Mouse (Mus musculus): ENCODE measurements around the gene Cpeb4. TPM values are rescaled to one million over a fixed set of nuclear protein-coding genes. Genes with fewer than 3 reads are reported as not detected.

The Cpeb4 gene
- total and polyA plus RNA-seq, 2 experiments = 9.0 to 30.6 TPM

GRCm38 (mm10) chr11:31850156-31850775 lies 21.7 kb upstream of the Cpeb4 start:
- WGBS = 95% methylated on average over 3 of the region's 3 CpGs
- no peak for TF ChIP-seq CTCF (IDR thresholded peaks at IDR 0.05; ENCODE audit: low read depth, low read length)
- no peak for TF ChIP-seq POLR2A (IDR thresholded peaks at IDR 0.05; ENCODE audit: extremely low read depth, insufficient read depth, low read length)
- H3K27ac ChIP-seq (replicated peaks; ENCODE audit: insufficient read depth, low read depth, low read length) = no peak overlapping the region
- H3K36me3 ChIP-seq (ENCODE audit: control insufficient read depth, insufficient read depth, low read length) = no peaks in the 10 kb centered on the region
- no peak for DNase-seq (ENCODE audit: extremely low read depth, low read depth, low spot score)
- no peak overlapping the region for H3K9ac ChIP-seq (ENCODE audit: low read depth, low read length)
- H3K4me1 ChIP-seq (ENCODE audit: control insufficient read depth, insufficient read depth, low read length) = no peaks in the 10 kb centered on the region
- no peaks in the 10 kb centered on the region for H3K27me3 ChIP-seq (ENCODE audit: control insufficient read depth, insufficient read depth, low read length)
- no peak overlapping the region for H3K4me3 ChIP-seq (ENCODE audit: insufficient read depth, low read depth, low read length)
- H3K79me2 ChIP-seq (ENCODE audit: control insufficient read depth, insufficient read depth, low read length) = no peaks in the 10 kb centered on the region

GRCm38 (mm10) chr11:31850995-31851394 lies 21.0 kb upstream of the Cpeb4 start:
- Histone ChIP-seq H3K36me3 (ENCODE audit: control insufficient read depth, insufficient read depth, low read length) (no peaks in the 10 kb centered on the region), H3K4me1 (ENCODE audit: control insufficient read depth, insufficient read depth, low read length) (no peaks in the 10 kb centered on the region), H3K9ac (ENCODE audit: low read depth, low read length) (no peak overlapping the region), H3K27ac (replicated peaks; ENCODE audit: insufficient read depth, low read depth, low read length) (no peak overlapping the region), H3K4me3 (ENCODE audit: insufficient read depth, low read depth, low read length) (no peak overlapping the region), H3K79me2 (ENCODE audit: control insufficient read depth, insufficient read depth, low read length) (no peaks in the 10 kb centered on the region), H3K27me3 (ENCODE audit: control insufficient read depth, insufficient read depth, low read length) (no peaks in the 10 kb centered on the region)
- 85% methylated on average over 5 of the region's 5 CpGs for WGBS
- TF ChIP-seq CTCF (IDR thresholded peaks at IDR 0.05; ENCODE audit: low read depth, low read length) (no peak), POLR2A (IDR thresholded peaks at IDR 0.05; ENCODE audit: extremely low read depth, insufficient read depth, low read length) (no peak)
- no peak for DNase-seq (ENCODE audit: extremely low read depth, low read depth, low spot score)

GRCm38 (mm10) chr11:31851702-31852560 lies 20.1 kb upstream of the Cpeb4 start:
- no peaks in the 10 kb centered on the region for H3K27me3 ChIP-seq (ENCODE audit: control insufficient read depth, insufficient read depth, low read length)
- no peak overlapping the region for H3K27ac ChIP-seq (replicated peaks; ENCODE audit: insufficient read depth, low read depth, low read length)
- no peak overlapping the region for H3K4me3 ChIP-seq (ENCODE audit: insufficient read depth, low read depth, low read length)
- H3K9ac ChIP-seq (ENCODE audit: low read depth, low read length) = no peak overlapping the region
- no peaks in the 10 kb centered on the region for H3K79me2 ChIP-seq (ENCODE audit: control insufficient read depth, insufficient read depth, low read length)
- WGBS = 69% methylated on average over 4 of the region's 4 CpGs
- no peaks in the 10 kb centered on the region for H3K36me3 ChIP-seq (ENCODE audit: control insufficient read depth, insufficient read depth, low read length)
- no peak for DNase-seq (ENCODE audit: extremely low read depth, low read depth, low spot score)
- TF ChIP-seq CTCF (IDR thresholded peaks at IDR 0.05; ENCODE audit: low read depth, low read length) (no peak), POLR2A (IDR thresholded peaks at IDR 0.05; ENCODE audit: extremely low read depth, insufficient read depth, low read length) (no peak)
- H3K4me1 ChIP-seq (ENCODE audit: control insufficient read depth, insufficient read depth, low read length) = no peaks in the 10 kb centered on the region

- H3K9ac ChIP-seq (ENCODE audit: low read depth, low read length) = no peak overlapping the region
- H3K4me1 ChIP-seq (ENCODE audit: control insufficient read depth, insufficient read depth, low read length) = no peaks in the 10 kb centered on the region
- no peaks in the 10 kb centered on the region for H3K27me3 ChIP-seq (ENCODE audit: control insufficient read depth, insufficient read depth, low read length)
- no peak overlapping the region for H3K27ac ChIP-seq (replicated peaks; ENCODE audit: insufficient read depth, low read depth, low read length)
- H3K4me3 ChIP-seq (ENCODE audit: insufficient read depth, low read depth, low read length) = no peak overlapping the region
- no peaks in the 10 kb centered on the region for H3K36me3 ChIP-seq (ENCODE audit: control insufficient read depth, insufficient read depth, low read length)
- 60% methylated on average over 5 of the region's 5 CpGs for WGBS
- no peak for TF ChIP-seq POLR2A (IDR thresholded peaks at IDR 0.05; ENCODE audit: extremely low read depth, insufficient read depth, low read length)
- no peak for TF ChIP-seq CTCF (IDR thresholded peaks at IDR 0.05; ENCODE audit: low read depth, low read length)
- no peaks in the 10 kb centered on the region for H3K79me2 ChIP-seq (ENCODE audit: control insufficient read depth, insufficient read depth, low read length)
- DNase-seq (ENCODE audit: extremely low read depth, low read depth, low spot score) = no peak
These were observed 17.1 kb upstream of the Cpeb4 start for GRCm38 (mm10) chr11:31854955-31855354.

GRCm38 (mm10) chr11:31857479-31857878 lies 14.5 kb upstream of the Cpeb4 start:
- Histone ChIP-seq H3K27me3 (ENCODE audit: control insufficient read depth, insufficient read depth, low read length) (no peaks in the 10 kb centered on the region), H3K9ac (ENCODE audit: low read depth, low read length) (no peak overlapping the region), H3K27ac (replicated peaks; ENCODE audit: insufficient read depth, low read depth, low read length) (no peak overlapping the region), H3K79me2 (ENCODE audit: control insufficient read depth, insufficient read depth, low read length) (no peaks in the 10 kb centered on the region), H3K4me3 (ENCODE audit: insufficient read depth, low read depth, low read length) (no peak overlapping the region), H3K36me3 (ENCODE audit: control insufficient read depth, insufficient read depth, low read length) (no peaks in the 10 kb centered on the region), H3K4me1 (ENCODE audit: control insufficient read depth, insufficient read depth, low read length) (peaks cover 8% of the 10 kb centered on the region; the same call in 1 of the 2 replicates)
- WGBS = 92% methylated on average over 4 of the region's 4 CpGs
- no peak for DNase-seq (ENCODE audit: extremely low read depth, low read depth, low spot score)
- TF ChIP-seq POLR2A (IDR thresholded peaks at IDR 0.05; ENCODE audit: extremely low read depth, insufficient read depth, low read length) (no peak), CTCF (IDR thresholded peaks at IDR 0.05; ENCODE audit: low read depth, low read length) (no peak)
